Mouse (Mus musculus): Measurements from ENCODE around the gene Crtc3.

Crtc3 gene

GRCm38 (mm10) chr7:80638460-80638859 lies 50.2 kb downstream of the Crtc3 start:
- DNase-seq (ENCODE audit: low spot score), result no peak

- DNase-seq (ENCODE audit: low spot score), result no peak
Measured at GRCm38 (mm10) chr7:80636953-80637800, 51.5 kb downstream of the Crtc3 start.

- DNase-seq (ENCODE audit: low spot score), result no peak
Measured at GRCm38 (mm10) chr7:80636288-80636952, 52.3 kb downstream of the Crtc3 start.

- DNase-seq (ENCODE audit: low spot score), result no peak
Measured at GRCm38 (mm10) chr7:80635866-80636265, 52.8 kb downstream of the Crtc3 start.

GRCm38 (mm10) chr7:80634741-80635140 lies 53.9 kb downstream of the Crtc3 start:
- DNase-seq (ENCODE audit: low spot score), result no peak

- no peak for DNase-seq (ENCODE audit: low spot score)
Measured at GRCm38 (mm10) chr7:80633635-80634034, 55.0 kb downstream of the Crtc3 start.

GRCm38 (mm10) chr7:80631993-80632392 lies 56.7 kb downstream of the Crtc3 start:
- DNase-seq (ENCODE audit: low spot score), result no peak

- DNase-seq (ENCODE audit: low spot score), result no peak
Measured at GRCm38 (mm10) chr7:80631405-80631804, 57.3 kb downstream of the Crtc3 start.

- no peak for DNase-seq (ENCODE audit: low spot score)
Measured at GRCm38 (mm10) chr7:80629369-80629768, 59.3 kb downstream of the Crtc3 start.

GRCm38 (mm10) chr7:80628708-80629183 lies 59.9 kb downstream of the Crtc3 start:
- DNase-seq (ENCODE audit: low spot score), result peak; percentile 40

GRCm38 (mm10) chr7:80626943-80627342 lies 61.7 kb downstream of the Crtc3 start:
- DNase-seq (ENCODE audit: low spot score), result no peak

- DNase-seq (ENCODE audit: low spot score), result no peak
Measured at GRCm38 (mm10) chr7:80625841-80626240, 62.8 kb downstream of the Crtc3 start.

GRCm38 (mm10) chr7:80623276-80623675 lies 65.4 kb downstream of the Crtc3 start:
- DNase-seq (ENCODE audit: low spot score), result no peak

GRCm38 (mm10) chr7:80616096-80616495 lies 72.6 kb downstream of the Crtc3 start:
- DNase-seq (ENCODE audit: low spot score), result no peak

GRCm38 (mm10) chr7:80614042-80614441 lies 74.6 kb downstream of the Crtc3 start:
- DNase-seq (ENCODE audit: low spot score), result no peak

GRCm38 (mm10) chr7:80612191-80612787 lies 76.4 kb downstream of the Crtc3 start:
- DNase-seq (ENCODE audit: low spot score), result no peak

GRCm38 (mm10) chr7:80611646-80612045 lies 77.0 kb downstream of the Crtc3 start:
- DNase-seq (ENCODE audit: low spot score), result no peak

GRCm38 (mm10) chr7:80607503-80607902 lies 81.2 kb downstream of the Crtc3 start:
- DNase-seq (ENCODE audit: low spot score), result no peak

GRCm38 (mm10) chr7:80606435-80606834 lies 82.2 kb downstream of the Crtc3 start:
- DNase-seq (ENCODE audit: low spot score), result no peak

GRCm38 (mm10) chr7:80605557-80605930 lies 83.1 kb downstream of the Crtc3 start:
- DNase-seq (ENCODE audit: low spot score), result no peak

- DNase-seq (ENCODE audit: low spot score), result no peak
Measured at GRCm38 (mm10) chr7:80604908-80605556, 83.6 kb downstream of the Crtc3 start.

GRCm38 (mm10) chr7:80602574-80602973 lies 86.1 kb downstream of the Crtc3 start:
- DNase-seq (ENCODE audit: low spot score), result no peak

Measured in urinary bladder, postnatal 25 days (tissue).